Mouse (Mus musculus): ENCODE results near the gene Actr5.
A peak's percentile ranks its signal among the peaks of the same experiment; 100 is the strongest.

The Actr5 gene

DNA sequence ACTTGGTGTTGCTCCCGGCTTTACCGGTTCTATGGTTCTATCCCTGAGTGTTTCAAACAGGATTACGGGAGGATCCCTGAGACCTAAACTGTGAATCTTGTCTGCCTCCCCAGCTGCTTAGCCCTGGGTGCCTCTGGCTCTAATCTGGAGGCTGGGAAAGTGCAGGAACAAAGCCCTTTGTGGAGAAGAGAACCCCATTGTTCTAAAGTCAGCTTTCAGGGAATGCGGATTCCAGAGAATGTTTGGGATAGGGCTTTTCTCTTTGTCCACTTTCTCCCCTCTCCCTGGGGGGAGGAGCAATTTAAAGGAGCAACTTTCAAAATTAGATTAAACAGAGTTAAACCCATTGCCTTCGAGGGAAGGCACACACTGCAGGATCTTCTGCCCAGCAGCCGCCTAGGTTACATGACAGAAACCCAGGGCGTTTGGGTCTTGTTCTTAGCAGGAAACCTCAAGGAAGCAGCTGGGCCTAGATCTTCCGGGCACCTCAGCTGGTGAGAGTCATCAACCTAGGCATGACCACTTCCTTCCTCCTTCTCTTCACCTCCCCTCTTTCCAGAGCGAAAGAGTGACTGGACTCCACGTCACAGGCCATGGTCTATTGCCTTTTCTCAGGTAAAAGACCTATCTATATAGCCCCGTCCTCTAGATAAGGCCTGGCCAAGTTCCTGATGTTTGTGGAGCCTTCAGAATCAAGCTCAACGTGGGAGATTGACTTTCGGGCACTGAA, 41.5 kb downstream of the Actr5 start:
- peak; percentile 60 for DNase-seq (ENCODE audit: low read depth, low spot score)

DNA sequence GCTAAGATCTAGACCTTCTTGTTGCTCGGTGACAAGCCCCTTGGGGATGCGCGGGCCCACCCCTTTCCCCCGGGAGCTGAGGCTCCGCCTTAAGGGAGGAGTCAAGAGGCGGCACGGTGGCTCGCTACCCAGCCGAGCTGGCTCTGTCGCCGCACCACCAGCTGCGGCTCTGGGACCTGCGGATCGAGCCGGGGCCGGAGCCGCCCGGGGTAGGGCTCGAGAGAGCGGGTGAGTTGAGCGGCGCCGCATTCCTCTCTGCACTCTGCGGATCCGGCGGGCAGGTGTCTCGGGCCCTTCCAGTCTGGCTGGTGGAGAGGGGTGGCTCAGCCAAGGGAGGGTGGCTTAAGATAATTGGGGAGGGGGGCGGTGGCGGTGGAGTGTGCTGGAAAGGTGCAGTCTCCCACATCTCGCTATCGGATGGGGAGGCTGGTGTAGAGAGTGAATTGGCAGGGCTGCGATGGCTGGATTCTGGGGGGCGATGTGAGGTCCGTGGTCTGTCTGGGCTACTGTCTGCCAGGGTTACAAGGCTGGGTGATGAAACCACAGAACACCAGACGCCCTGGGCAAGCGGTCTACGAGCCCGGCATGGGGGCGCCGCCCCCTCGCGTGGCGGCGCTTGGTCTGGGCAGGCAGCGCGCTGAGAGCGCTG, 42.5 kb downstream of the Actr5 start:
- DNase-seq (ENCODE audit: low read depth, low spot score) = peak; percentile 76

DNA sequence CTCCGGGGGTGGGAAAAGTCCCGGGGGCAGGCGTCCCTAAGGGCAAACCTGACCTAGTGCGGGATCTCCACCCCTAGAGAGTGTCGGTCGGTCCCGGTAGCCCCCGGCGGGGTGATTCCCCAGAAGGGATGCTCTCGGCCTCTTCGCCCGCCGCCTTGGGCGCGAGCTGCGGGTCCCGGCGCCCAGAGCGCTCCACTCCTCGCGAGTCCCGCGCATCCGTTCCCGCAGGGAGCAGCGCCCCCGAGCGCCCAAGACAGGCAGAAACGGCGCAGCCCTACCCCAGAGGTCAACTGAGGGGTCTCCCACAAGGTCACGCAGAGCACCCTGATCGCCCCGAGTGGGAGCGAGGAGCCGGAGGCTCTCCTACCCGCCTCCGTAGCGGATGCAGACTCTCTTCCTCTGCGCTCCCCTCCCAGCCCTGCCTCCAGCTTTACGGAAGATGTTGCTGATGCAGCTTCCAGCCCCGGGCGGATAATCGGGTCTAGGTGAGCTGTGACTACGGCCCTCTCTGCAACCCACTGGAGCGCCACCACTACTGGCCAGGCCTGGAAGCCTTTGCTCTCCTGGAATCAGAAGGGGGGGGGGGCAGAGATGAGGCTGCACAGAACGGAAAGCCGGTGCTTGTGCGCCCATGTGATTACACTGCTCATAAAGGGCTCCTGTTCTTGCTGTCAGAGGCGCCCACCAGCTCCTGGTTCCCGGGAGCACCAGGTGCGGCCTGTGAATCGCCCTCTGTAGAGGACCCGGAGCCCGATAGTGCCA, 43.2 kb downstream of the Actr5 start:
- peak; percentile 57 for DNase-seq (ENCODE audit: low read depth, low spot score)

DNA sequence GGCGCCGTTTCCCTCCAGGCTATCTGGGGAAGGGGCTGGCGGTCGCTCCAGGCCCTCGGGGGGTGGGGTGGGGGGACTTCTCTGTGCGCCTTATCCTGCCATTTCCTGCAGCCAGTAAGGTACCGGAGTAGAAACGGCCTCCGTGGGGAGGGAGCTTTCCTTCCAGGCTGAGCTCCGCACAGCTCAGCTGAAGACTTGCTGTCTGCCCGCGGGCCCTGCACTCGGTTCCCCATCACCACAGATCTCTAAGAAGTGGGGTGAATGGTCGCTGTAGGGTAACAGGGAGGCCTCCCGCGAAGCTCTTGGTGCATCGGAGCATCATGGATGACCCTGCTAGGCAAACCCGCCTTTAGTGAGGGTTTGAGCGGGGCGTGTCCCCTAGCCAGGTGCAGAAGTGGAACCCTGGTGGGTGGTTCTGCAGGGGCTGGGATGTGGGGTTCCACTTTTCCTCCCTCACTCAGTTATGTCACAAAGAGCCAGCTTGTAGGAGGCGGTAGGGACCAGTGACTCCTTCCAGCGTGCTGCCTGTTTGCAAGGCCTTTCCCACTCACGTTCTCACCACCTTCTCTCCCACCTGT, 43.8 kb downstream of the Actr5 start:
- DNase-seq (ENCODE audit: low read depth, low spot score) = no peak

DNA sequence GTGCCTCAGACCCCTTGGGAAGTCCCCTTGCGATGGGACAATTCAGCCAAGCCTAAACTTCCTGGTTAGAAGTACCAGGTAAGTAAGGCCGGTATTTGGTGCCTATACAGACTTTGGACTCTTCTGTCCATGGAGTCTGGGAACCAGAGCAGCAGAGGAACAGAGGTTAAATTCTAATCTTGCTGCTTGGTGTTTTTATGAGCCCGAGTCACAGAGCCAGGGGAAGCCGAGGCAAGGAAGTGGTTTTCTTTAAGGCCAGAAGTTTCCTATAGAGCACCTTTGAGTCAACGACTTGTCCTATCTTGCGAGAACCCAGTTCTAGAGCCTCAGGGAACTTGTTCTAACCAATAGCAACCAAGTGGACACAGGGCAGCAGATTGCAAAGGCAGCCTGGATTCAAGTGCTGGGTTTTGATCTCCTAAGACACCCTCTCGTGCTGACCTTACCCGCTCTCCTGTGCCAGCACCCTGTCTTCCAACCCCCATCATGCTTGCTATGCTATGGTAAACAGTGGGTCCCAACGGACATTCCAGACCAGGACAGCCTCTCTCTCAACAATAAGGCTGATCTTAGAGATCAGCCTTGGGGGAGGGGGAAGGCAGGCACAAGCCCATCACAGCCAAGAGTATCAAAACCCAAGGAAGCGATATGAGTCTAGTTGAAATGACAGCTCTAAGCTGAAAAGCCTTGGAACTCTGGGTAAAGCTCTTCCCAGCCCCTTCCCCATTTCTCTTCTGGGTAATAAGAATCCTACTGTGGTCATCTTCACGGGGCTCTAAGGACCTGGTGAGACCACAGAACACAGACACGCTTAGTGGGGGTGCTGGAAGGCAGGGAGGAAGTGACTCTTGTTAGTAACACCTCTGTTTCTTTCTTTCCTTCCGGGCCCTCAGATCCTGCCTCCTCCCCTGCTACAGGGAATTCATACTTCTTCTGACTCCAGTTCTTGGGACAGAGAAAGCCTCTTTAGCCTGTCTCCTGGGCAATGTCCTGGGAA, 44.8 kb downstream of the Actr5 start:
- no peak for DNase-seq (ENCODE audit: low read depth, low spot score)

DNA sequence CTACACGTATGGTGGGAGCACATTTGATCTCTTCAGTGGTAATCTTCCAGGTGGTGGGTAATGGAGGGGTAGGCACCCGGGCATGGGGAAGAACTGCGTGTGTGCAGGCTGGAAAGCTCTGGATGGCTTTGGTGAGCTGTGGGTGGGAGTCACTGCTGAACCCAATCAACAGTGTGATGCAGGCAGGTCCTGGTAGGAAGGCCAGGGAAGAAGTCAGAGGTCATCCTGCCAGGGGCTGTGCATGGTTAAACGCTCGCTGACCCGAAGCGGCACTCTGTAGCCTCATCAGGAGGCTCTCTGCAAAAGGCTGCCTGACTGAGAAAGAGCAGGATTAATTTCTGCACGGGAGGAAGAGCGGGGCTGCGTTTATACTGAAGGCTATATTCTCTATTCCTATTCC, 45.9 kb downstream of the Actr5 start:
- DNase-seq (ENCODE audit: low read depth, low spot score) = no peak

DNA sequence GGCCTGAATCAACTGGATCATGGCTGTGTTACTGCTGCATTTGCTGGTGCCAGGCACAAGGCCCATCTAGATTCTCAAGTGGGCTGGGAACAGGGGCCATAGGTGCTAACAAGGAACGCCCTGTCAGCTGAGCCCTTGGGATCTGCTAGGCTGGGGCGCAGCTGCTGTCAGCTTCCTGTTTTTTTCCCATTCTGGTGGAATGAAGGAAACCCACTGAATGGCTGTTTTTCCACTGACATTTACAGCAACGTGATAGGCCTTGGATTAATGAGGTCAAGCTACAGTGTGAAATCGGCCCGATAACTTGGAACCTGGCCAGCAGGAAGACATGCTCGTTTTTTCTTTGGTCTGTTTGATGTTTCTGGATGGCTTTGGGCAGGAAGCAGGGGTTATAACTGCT, 48.1 kb downstream of the Actr5 start:
- DNase-seq (ENCODE audit: low read depth, low spot score) = no peak

DNA sequence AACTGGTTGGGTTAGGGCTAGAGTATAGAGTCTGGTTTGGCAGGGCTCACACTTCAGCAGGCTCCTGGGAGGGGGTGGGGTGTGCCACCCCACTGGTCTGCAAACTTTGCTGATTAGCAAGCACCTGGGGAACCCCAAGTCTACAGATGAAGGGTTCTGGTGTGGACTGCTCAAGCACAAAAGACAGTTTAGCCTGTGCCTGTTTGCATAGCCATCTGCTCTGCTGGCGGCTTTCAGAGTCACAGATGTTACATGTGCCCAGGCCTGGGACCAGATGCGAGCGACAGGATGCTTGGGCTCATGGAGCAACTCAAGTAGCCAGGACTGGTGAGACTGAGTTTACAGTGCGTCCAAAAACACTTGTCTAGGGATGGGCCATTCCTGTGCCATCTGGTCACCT, 48.8 kb downstream of the Actr5 start:
- DNase-seq (ENCODE audit: low read depth, low spot score) = no peak

DNA sequence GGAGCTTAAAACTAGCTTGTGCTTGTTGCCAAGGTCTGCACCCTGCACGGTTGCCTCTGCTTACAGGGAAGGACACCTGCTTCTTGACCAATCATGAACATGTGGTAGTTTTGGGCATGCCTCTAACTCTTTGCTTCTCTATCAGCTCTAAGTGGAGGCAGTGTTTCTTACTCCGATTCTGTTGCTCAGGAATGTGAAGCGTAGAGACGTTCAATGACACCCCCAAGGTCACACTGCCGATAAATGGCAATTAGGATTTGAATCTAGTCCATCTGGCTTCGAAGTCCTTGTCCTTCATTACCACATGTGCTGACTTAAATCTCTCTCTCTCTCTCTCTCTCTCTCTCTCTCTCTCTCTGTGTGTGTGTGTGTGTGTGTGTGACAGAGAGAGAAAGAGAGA, 49.4 kb downstream of the Actr5 start:
- peak; percentile 38 for DNase-seq (ENCODE audit: low read depth, low spot score)

DNA sequence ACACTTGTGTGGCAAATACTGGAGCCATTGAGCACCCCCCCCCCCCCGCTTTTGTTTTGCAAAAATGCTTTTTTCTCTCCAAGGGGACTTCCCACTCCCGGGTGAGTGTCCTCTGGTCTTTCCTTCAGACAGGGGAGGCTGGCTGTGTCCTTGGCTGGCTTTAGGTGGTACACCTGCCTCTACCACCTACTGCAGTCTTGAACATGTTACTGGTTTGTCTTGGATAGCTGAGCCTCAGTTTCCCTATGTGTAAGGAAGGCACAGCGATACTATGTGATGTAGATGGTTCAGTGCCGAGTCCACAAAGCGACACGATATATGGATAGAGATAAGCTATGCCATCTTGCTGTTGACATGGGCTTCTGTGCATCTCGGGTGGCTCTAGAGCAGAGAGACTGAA, 50.1 kb downstream of the Actr5 start:
- no peak for DNase-seq (ENCODE audit: low read depth, low spot score)

DNA sequence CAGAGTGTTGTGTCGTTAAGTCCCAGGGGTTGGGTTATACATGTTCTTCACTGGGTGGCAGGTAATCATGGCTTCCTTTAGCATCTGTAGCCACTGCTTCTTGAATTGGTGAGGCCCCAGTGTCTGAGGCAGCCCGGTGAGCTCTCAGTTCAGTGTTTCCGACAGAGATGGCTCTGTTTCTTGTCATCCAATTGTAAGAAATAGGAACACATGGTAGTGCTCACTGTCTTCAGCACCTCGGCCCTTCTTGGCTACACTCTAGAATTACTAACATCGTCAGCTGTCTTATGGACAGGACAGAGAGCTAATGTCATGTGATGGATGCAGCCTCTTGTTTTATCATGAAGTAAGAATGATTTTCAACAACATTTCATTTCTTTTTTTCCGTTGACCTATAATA, 50.5 kb downstream of the Actr5 start:
- DNase-seq (ENCODE audit: low read depth, low spot score) = no peak

DNA sequence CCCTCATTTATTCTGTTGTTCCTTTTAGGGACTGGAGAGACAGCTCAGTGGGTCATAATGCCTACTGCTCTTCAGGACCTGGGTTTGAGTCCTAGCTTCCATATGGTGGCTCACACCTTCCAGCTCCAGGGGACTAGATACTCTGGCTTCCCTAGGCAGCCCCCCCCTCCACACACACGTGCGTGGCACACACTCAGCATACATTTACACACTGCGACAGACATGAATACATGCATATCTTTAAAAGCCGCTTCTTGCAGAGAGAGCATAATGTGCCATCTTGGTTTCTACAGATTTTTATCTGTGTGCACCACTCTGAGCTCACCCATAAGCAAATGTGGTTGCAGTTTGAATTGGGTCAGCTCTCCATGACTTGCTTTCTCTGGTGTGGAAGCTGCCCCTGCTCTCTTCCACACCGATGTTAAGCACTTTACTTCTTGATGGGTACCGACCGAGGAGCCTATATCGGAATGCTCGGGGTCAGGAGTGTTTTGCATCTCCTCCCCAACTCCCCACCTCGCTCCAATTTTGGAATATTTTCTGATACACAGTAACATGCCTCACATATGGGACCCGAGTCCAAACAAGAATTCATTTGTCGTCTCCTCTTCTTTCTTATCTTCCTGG, 51.3 kb downstream of the Actr5 start:
- no peak for DNase-seq (ENCODE audit: low read depth, low spot score)

DNA sequence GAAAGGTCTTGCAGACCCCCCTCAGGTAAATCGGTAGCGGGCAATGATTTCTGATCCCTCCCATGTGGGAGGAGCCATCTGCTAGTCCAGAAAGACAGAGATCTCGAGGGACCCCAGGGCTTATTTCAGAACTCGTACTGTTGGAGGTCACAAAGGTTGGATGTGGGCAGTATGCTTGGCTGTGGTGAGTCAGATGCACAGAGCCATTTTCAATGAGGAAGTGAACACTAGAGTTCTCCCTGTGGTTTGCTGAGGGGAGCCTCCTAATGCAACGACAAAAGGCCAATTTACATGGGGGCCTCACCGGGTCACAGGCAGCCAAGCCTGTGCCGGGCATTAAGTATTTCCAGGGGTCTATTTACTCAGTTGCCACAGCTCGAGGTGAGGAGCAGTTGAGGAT, 53.3 kb downstream of the Actr5 start:
- DNase-seq (ENCODE audit: low read depth, low spot score) = no peak

DNA sequence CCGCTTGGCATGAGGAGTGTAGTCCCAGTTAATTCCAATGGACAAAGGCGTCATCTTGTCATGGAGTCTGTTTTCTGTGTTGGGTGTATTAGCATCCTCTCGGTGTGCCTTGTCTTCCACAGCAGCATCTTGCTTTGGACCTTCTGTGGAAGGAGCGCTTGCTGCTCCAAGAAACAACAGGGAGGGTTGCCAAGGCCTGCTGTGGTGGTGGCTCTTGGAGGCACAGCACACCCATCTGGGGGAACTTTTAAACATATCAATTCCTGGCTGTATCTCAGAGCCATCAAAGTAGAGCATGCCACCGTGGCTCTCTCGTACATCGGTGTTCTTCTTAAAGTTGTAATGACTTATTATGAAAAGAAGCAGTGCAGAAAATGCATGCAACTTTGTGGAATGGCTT, 54.4 kb downstream of the Actr5 start:
- DNase-seq (ENCODE audit: low read depth, low spot score) = no peak

DNA sequence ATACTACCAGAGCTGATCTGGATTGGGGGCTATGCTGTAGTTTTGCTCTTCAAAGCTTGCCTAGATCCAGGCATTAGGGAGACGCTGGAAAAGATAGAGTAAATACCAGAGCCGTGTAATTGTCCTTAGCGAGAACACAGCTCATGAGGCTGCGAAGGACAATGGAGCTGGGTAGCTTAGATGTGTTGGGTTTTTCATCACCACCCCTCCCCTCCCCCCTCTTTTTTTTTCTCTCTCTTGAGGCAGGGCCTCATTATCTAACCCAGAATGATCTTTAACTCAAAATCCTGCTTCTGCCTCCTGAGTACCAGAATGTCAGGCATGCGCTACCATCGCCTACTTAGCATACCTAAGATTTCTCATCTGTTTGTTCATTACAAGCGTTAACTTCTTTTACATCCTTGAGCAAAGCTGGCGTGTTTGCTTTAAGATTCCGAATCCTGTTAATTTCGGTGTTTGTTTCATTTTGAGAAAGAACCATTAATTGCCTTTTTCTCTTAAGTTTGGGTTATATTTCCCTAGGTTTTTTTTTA, 55.7 kb downstream of the Actr5 start:
- no peak for DNase-seq (ENCODE audit: low read depth, low spot score)

DNA sequence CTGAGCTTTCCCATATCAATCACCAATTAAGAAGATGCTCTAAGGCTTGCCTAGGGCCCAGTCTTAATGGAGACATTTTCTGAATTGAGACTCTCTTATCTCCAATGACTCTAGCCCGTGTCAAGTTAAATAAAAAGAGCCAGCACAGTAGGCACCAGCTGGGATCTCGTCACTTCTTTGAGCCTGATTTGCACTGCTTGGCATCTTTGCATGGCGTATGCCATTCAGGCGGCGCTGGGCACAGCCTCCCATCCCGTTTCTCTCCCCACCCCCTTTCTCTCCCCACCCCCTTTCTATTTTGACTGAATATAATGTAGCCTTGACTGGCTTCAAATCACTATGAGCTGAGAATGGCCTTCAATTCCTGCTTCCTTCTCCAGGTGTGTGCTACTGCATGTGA, 57.0 kb downstream of the Actr5 start:
- DNase-seq (ENCODE audit: low read depth, low spot score) = no peak

DNA sequence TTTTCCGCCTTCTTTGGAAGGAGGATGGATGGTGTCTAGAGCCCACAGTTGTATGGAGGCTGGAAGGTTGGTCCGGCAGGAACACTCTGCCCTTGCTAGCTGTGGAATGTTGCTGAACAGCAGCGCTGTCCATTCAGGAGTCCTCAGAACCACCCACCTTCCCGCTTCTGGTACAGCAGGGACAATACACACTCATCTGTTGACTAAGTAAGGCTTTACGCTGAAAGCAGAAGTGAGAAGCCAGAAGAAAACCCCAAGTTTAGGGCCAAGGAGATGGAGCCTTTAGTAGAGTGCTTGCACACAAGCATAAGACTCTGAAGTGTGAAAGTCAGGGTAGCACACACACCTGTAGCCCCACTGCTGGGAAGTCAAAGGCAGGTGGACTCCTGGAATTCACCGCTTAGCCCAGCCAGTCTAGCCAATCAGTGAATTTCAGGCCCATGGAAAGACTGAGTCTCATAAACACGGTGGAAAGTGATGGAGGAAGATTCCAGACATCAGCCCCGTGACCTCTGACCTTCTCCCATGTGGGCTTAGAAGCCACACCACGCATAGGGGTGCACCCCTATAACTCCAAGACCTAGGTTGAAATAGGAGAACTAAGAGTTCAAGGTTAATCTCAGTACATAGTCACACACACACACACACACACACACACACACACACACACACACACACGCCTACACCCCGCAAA, 57.8 kb downstream of the Actr5 start:
- DNase-seq (ENCODE audit: low read depth, low spot score) = no peak

DNA sequence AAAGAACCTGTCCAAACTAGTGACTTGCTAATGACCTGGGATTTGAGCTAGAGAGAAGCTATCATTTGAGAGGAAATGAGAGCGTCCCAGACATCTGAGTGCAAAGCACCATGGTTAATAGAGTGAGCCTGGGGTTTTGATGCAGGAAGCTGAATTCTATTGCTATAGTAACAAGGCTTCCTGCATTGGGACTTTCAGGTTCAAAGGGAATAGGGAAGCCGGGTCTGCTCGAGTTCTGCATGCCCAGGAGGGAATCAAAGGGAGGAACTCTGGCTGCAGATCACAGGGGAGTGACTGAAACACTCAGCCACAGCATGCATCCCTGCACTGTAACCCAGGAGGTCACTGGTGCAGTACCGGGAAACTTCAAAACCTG, 58.3 kb downstream of the Actr5 start:
- DNase-seq (ENCODE audit: low read depth, low spot score) = peak; percentile 18

DNA sequence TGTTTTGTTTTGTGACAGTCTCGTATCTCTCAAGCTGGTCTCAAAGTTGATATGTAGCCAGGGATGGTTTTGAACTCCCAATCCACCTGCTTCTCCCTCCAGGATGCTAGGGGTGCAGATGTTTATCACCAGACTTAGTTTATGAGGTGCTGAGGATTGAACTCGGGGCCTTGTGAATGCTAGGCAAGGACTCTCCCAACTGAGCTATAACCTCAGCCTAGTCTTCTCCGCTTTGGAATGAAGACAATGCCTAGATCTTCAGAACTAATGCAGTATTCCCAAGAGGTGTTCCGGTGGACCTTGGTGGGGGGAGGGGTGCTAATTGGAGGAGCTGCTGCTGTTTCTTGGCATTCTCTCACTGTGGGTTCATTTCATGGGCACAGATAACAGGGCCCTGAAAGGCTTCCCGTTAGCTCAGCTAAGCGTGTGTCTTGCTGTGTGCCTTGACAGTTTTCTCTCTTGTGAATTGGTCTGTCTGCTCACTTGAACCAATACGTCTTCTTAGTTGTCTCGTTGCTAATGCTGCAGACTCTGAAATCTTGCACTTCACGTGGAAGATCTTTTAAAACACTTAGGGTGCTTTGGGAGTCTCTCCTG, 59.7 kb downstream of the Actr5 start:
- no peak for DNase-seq (ENCODE audit: low read depth, low spot score)

DNA sequence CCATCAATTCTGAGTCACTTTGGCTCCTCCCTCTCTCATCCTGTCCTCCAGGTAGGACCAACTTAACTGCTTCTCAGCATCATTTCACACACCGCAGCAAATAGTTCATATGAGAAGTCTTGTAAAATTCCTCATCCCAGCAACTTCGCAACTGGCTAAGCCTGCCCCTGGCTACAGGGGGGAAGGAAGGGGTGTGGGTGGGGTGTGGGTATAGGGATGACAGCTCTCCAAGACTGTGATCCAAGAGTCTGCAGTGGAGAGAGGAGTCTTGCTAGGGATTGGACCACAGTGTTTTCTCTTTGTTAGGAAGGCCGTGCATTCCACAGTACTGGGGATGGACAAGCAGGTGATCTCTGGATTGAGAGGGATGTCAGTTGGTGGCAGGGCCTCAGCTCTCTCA, 60.2 kb downstream of the Actr5 start:
- DNase-seq (ENCODE audit: low read depth, low spot score) = no peak

Data from R1 (cell line).